ENCODE assay signal across 8 mouse cellular contexts in genomic region chr15:98691486-98692147, GRCm38 (mm10). TPM values are rescaled to one million over a fixed set of nuclear protein-coding genes. Genes with fewer than 3 reads are reported as not detected.
DNase-seq lines count a peak whose midpoint lies in the region.

No protein-coding gene starts in this region.

- H3K27me3 ChIP-seq in midbrain, embryonic 10.5 days (ENCODE audit: low read depth, poor library complexity, severe bottlenecking), result no peaks in the 10 kb centered on the region

- no peaks in the 10 kb centered on the region for H3K9me3 ChIP-seq in midbrain, embryonic 10.5 days (replicated peaks)

- no peaks in the 10 kb centered on the region for H3K36me3 ChIP-seq in midbrain, embryonic 10.5 days

- 6% methylated on average over 7 of the region's 7 CpGs for WGBS in midbrain, embryonic 10.5 days

- peak overlapping the region; percentile 37 for H3K4me3 ChIP-seq in midbrain, embryonic 10.5 days

- H3K27ac ChIP-seq in midbrain, embryonic 10.5 days (replicated peaks), result peak overlapping the region; percentile 86

- H3K4me1 ChIP-seq in midbrain, embryonic 10.5 days, result peaks cover 56% of the 10 kb centered on the region

- DNase-seq in frontal cortex, postnatal 36 days (ENCODE audit: low spot score in 2 of 2), result peak; percentile 24 to 43
- DNase-seq in frontal cortex, postnatal 10 days (ENCODE audit: low spot score in 2 of 2), result no peak
- peak; percentile 57 for DNase-seq in right cerebral cortex, adult 18-20 months
- DNase-seq in right cerebral cortex, postnatal 25 days, result no peak
- DNase-seq in midbrain, embryonic 10.5 days (ENCODE audit: low spot score), result peak; percentile 83
- DNase-seq in cerebellum, postnatal 25 days, result no peak
- no peak for DNase-seq in urinary bladder, adult 2 months (ENCODE audit: low spot score)
- DNase-seq in spleen, postnatal 4 days (ENCODE audit: low spot score in 2 of 2), result no peak

RNA-seq across cellular contexts. Expression of gene Rnd1, which starts 14.4 kb away (rescaled TPM):
- polyA plus RNA-seq in midbrain, embryonic 10.5 days (2016; fragmentation: Nextera tagmentation; extraction: Ambion mirVana), result 7.1 and 9.8 TPM in 2 replicates
- polyA plus RNA-seq in urinary bladder, adult 2 months (2012; rRNA removed), result 2.1 and 3.0 TPM in 2 replicates

RNA-seq across cellular contexts. Expression of gene Ccdc65, which starts 16.4 kb away (rescaled TPM):
- polyA plus RNA-seq in midbrain, embryonic 10.5 days (2016; fragmentation: Nextera tagmentation; extraction: Ambion mirVana), result 1.3 and 1.5 TPM in 2 replicates
- 3.1 and 4.5 TPM in 2 replicates for polyA plus RNA-seq in urinary bladder, adult 2 months (2012; rRNA removed)

RNA-seq across cellular contexts. Expression of gene Ddx23, which starts 28.9 kb away (rescaled TPM):
- polyA plus RNA-seq in midbrain, embryonic 10.5 days (2016; fragmentation: Nextera tagmentation; extraction: Ambion mirVana), result 27.2 and 30.8 TPM in 2 replicates
- polyA plus RNA-seq in urinary bladder, adult 2 months (2012; rRNA removed), result 34.0 and 45.1 TPM in 2 replicates

RNA-seq across cellular contexts. Expression of gene Fkbp11, which starts 36.4 kb away (rescaled TPM):
- polyA plus RNA-seq in midbrain, embryonic 10.5 days (2016; fragmentation: Nextera tagmentation; extraction: Ambion mirVana), result 15.2 and 16.4 TPM in 2 replicates
- 11.7 and 15.9 TPM in 2 replicates for polyA plus RNA-seq in urinary bladder, adult 2 months (2012; rRNA removed)

Comparison
In these comparisons a context has a peak if more than half of its experiments do, and no peak if none do; other contexts are left out.
1. DNase-seq: peak in frontal cortex, postnatal 36 days (2 of 2), right cerebral cortex, adult 18-20 months (single experiment) and midbrain, embryonic 10.5 days (single experiment); none in frontal cortex, postnatal 10 days (0 of 2), right cerebral cortex, postnatal 25 days (single experiment), cerebellum, postnatal 25 days (0 of 2), urinary bladder, adult 2 months (single experiment) and spleen, postnatal 4 days (0 of 2).